Mouse (Mus musculus): ENCODE measurements around the gene Slc24a3. TPM values are rescaled to one million over a fixed set of nuclear protein-coding genes. Genes with fewer than 3 reads are reported as not detected.
A peak's percentile ranks its signal among the peaks of the same experiment; 100 is the strongest.

The Slc24a3 gene
- polyA plus RNA-seq, 1 experiment from 2014 or later, result 2.5 TPM

GRCm38 (mm10) chr2:145555713-145556112 lies 388.2 kb downstream of the Slc24a3 start:
- no peaks in the 10 kb centered on the region for H3K27me3 ChIP-seq
- no peaks in the 10 kb centered on the region for H3K9me3 ChIP-seq
- no peak overlapping the region for H3K4me2 ChIP-seq
- no peaks in the 10 kb centered on the region for H3K4me1 ChIP-seq
- 91% methylated on average over 2 of the region's 2 CpGs for WGBS
- no peak overlapping the region for H3K27ac ChIP-seq
- no peak overlapping the region for H3K9ac ChIP-seq
- H3K36me3 ChIP-seq (replicated peaks), result no peaks in the 10 kb centered on the region
- no peak overlapping the region for H3K4me3 ChIP-seq (replicated peaks)
- no peak for ATAC-seq (ENCODE audit: low FRiP score)

- Histone ChIP-seq H3K27ac (no peak overlapping the region), H3K9ac (no peak overlapping the region), H3K4me3 (replicated peaks) (no peak overlapping the region), H3K9me3 (no peaks in the 10 kb centered on the region), H3K4me2 (no peak overlapping the region), H3K36me3 (replicated peaks) (no peaks in the 10 kb centered on the region), H3K27me3 (no peaks in the 10 kb centered on the region), H3K4me1 (no peaks in the 10 kb centered on the region)
- 44% methylated on average over 1 of the region's 1 CpGs for WGBS
- ATAC-seq (ENCODE audit: low FRiP score), result peak; percentile 17; the same call in 1 of the 2 replicates
These were observed 389.9 kb downstream of the Slc24a3 start for GRCm38 (mm10) chr2:145557361-145557931.

GRCm38 (mm10) chr2:145562493-145562892 lies 394.9 kb downstream of the Slc24a3 start:
- no peaks in the 10 kb centered on the region for H3K27me3 ChIP-seq
- no peaks in the 10 kb centered on the region for H3K36me3 ChIP-seq (replicated peaks)
- H3K4me1 ChIP-seq, result no peaks in the 10 kb centered on the region
- H3K4me2 ChIP-seq, result no peak overlapping the region
- H3K4me3 ChIP-seq (replicated peaks), result no peak overlapping the region
- no peak overlapping the region for H3K9ac ChIP-seq
- H3K27ac ChIP-seq, result no peak overlapping the region
- ATAC-seq (ENCODE audit: low FRiP score), result no peak
- no peaks in the 10 kb centered on the region for H3K9me3 ChIP-seq

- Histone ChIP-seq H3K27me3 (no peaks in the 10 kb centered on the region), H3K36me3 (replicated peaks) (no peaks in the 10 kb centered on the region), H3K9me3 (no peaks in the 10 kb centered on the region), H3K9ac (no peak overlapping the region), H3K4me2 (no peak overlapping the region), H3K27ac (no peak overlapping the region), H3K4me3 (replicated peaks) (no peak overlapping the region), H3K4me1 (no peaks in the 10 kb centered on the region)
- 85% methylated on average over 8 of the region's 8 CpGs for WGBS
- no peak for ATAC-seq (ENCODE audit: low FRiP score)
These were observed 397.0 kb downstream of the Slc24a3 start for GRCm38 (mm10) chr2:145564596-145564995.

GRCm38 (mm10) chr2:145566904-145567303 lies 399.4 kb downstream of the Slc24a3 start:
- 86% methylated on average over 2 of the region's 2 CpGs for WGBS
- no peak overlapping the region for H3K9ac ChIP-seq
- H3K4me2 ChIP-seq, result no peak overlapping the region
- no peaks in the 10 kb centered on the region for H3K9me3 ChIP-seq
- H3K4me1 ChIP-seq, result no peaks in the 10 kb centered on the region
- H3K27ac ChIP-seq, result no peak overlapping the region
- no peak overlapping the region for H3K4me3 ChIP-seq (replicated peaks)
- no peak for ATAC-seq (ENCODE audit: low FRiP score)
- H3K27me3 ChIP-seq, result no peaks in the 10 kb centered on the region
- no peaks in the 10 kb centered on the region for H3K36me3 ChIP-seq (replicated peaks)

GRCm38 (mm10) chr2:145571943-145572342 lies 404.4 kb downstream of the Slc24a3 start:
- Histone ChIP-seq H3K36me3 (replicated peaks) (no peaks in the 10 kb centered on the region), H3K27ac (no peak overlapping the region), H3K4me1 (no peaks in the 10 kb centered on the region), H3K4me2 (no peak overlapping the region), H3K27me3 (no peaks in the 10 kb centered on the region), H3K9me3 (no peaks in the 10 kb centered on the region), H3K9ac (no peak overlapping the region), H3K4me3 (replicated peaks) (no peak overlapping the region)
- 79% methylated on average over 3 of the region's 3 CpGs for WGBS
- no peak for ATAC-seq (ENCODE audit: low FRiP score)

GRCm38 (mm10) chr2:145574148-145574547 lies 406.6 kb downstream of the Slc24a3 start:
- WGBS, result 83% methylated on average over 4 of the region's 4 CpGs
- H3K4me2 ChIP-seq, result no peak overlapping the region
- H3K27ac ChIP-seq, result no peak overlapping the region
- H3K27me3 ChIP-seq, result no peaks in the 10 kb centered on the region
- no peaks in the 10 kb centered on the region for H3K9me3 ChIP-seq
- no peaks in the 10 kb centered on the region for H3K36me3 ChIP-seq (replicated peaks)
- no peak for ATAC-seq (ENCODE audit: low FRiP score)
- no peaks in the 10 kb centered on the region for H3K4me1 ChIP-seq
- H3K4me3 ChIP-seq (replicated peaks), result no peak overlapping the region
- no peak overlapping the region for H3K9ac ChIP-seq

GRCm38 (mm10) chr2:145583103-145583502 lies 415.5 kb downstream of the Slc24a3 start:
- no peaks in the 10 kb centered on the region for H3K4me1 ChIP-seq
- no peak overlapping the region for H3K4me3 ChIP-seq (replicated peaks)
- no peaks in the 10 kb centered on the region for H3K27me3 ChIP-seq
- WGBS, result 82% methylated on average over 3 of the region's 3 CpGs
- no peak overlapping the region for H3K27ac ChIP-seq
- H3K9ac ChIP-seq, result no peak overlapping the region
- ATAC-seq (ENCODE audit: low FRiP score), result no peak
- 0 out of 2 replicates have a peak, but pooled peaks cover 2% of the 10 kb centered on the region for H3K9me3 ChIP-seq
- no peaks in the 10 kb centered on the region for H3K36me3 ChIP-seq (replicated peaks)
- no peak overlapping the region for H3K4me2 ChIP-seq

- ATAC-seq (ENCODE audit: low FRiP score), result no peak
- H3K27ac ChIP-seq, result no peak overlapping the region
- no peaks in the 10 kb centered on the region for H3K4me1 ChIP-seq
- 0 out of 2 replicates have a peak, but pooled peaks cover 2% of the 10 kb centered on the region for H3K9me3 ChIP-seq
- H3K36me3 ChIP-seq (replicated peaks), result no peaks in the 10 kb centered on the region
- H3K27me3 ChIP-seq, result no peaks in the 10 kb centered on the region
- WGBS, result 84% methylated on average over 3 of the region's 3 CpGs
- H3K4me3 ChIP-seq (replicated peaks), result no peak overlapping the region
- no peak overlapping the region for H3K9ac ChIP-seq
- no peak overlapping the region for H3K4me2 ChIP-seq
These were observed 417.9 kb downstream of the Slc24a3 start for GRCm38 (mm10) chr2:145585437-145585836.

- 69% methylated on average over 8 of the region's 8 CpGs for WGBS
- Histone ChIP-seq H3K27me3 (no peaks in the 10 kb centered on the region), H3K27ac (no peak overlapping the region), H3K9ac (no peak overlapping the region), H3K36me3 (replicated peaks) (no peaks in the 10 kb centered on the region), H3K4me3 (replicated peaks) (no peak overlapping the region), H3K4me1 (no peaks in the 10 kb centered on the region), H3K4me2 (no peak overlapping the region), H3K9me3 (0 out of 2 replicates have a peak, but pooled peaks cover 2% of the 10 kb centered on the region)
- ATAC-seq (ENCODE audit: low FRiP score), result peak; percentile 82
These were observed 420.6 kb downstream of the Slc24a3 start for GRCm38 (mm10) chr2:145588009-145588737.

- H3K4me3 ChIP-seq (replicated peaks), result no peak overlapping the region
- H3K27ac ChIP-seq, result no peak overlapping the region
- no peaks in the 10 kb centered on the region for H3K27me3 ChIP-seq
- 0 out of 2 replicates have a peak, but pooled peaks cover 2% of the 10 kb centered on the region for H3K9me3 ChIP-seq
- no peak overlapping the region for H3K9ac ChIP-seq
- no peak overlapping the region for H3K4me2 ChIP-seq
- H3K36me3 ChIP-seq (replicated peaks), result no peaks in the 10 kb centered on the region
- 85% methylated on average over 8 of the region's 8 CpGs for WGBS
- no peaks in the 10 kb centered on the region for H3K4me1 ChIP-seq
- ATAC-seq (ENCODE audit: low FRiP score), result no peak
These were observed 424.3 kb downstream of the Slc24a3 start for GRCm38 (mm10) chr2:145591881-145592280.

GRCm38 (mm10) chr2:145593649-145594347 lies 426.2 kb downstream of the Slc24a3 start:
- H3K4me3 ChIP-seq (replicated peaks), result no peak overlapping the region
- no peaks in the 10 kb centered on the region for H3K9me3 ChIP-seq
- H3K4me1 ChIP-seq, result no peaks in the 10 kb centered on the region
- whole genome bisulfite sequencing, result 80% methylated on average over 3 of the region's 3 CpGs
- no peaks in the 10 kb centered on the region for H3K36me3 ChIP-seq (replicated peaks)
- no peak overlapping the region for H3K9ac ChIP-seq
- H3K27ac ChIP-seq, result no peak overlapping the region
- H3K27me3 ChIP-seq, result no peaks in the 10 kb centered on the region
- no peak for ATAC-seq (ENCODE audit: low FRiP score)
- no peak overlapping the region for H3K4me2 ChIP-seq

Measured in forebrain, embryonic 12.5 days (tissue).